Mouse (Mus musculus): ENCODE data around the gene Fuom. TPM values are rescaled to one million over a fixed set of nuclear protein-coding genes. Genes with fewer than 3 reads are reported as not detected.

The Fuom gene
- total RNA-seq, 1 experiment from 2014 or later = 85.2 TPM

DNA sequence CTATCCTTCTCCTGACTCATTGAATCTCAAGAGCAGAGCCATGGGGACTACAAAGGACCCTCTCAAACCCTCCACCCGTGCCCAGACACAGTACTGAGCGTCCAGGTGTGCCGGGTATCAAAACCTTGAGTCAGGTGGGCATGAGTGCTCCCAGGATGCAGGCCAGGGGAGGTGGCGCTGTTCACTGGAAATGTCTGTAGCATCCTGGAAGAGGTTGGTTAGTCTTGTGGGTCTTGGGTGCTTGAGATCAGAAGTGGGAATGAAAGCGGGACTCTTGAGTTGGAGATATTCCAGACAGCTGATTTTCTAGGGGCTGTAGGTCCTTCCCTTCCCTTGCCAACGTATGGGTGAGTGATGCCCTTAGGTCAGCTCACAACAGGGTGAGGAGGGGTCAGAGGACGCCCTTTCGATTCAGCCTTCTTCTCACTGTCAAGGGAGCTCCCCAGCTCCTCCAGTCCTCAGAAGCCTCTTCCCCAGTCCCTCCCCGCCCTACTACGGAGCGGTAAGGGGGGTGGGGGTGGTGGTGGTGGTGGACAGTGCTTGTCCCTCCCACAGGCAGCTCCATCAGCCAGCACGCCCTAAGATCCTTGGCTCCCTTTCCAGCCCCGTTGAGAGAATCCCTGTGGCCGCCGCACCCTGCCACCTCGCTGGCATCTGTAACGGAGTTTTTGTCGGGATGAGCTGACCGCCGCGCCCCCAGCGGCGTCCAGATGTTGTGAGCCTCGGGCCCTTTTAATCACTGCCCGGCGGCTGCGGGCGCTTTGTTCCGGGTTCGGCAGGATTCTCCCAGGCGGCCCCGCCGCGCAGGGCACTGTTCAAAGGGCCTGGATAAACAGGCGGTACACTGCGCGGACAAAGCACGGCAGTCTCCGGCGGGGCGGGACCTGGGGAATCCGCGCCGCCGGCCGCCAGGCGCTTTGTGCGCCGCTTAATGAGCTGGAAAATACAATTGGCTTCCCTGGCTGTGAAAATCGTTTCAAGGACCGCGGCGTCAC is 44.5 kb downstream of the Fuom start:
- peak; percentile 33 for DNase-seq

GRCm38 (mm10) chr7:140054124-140054523 is 48.1 kb downstream of the Fuom start:
- DNase-seq = no peak

DNA sequence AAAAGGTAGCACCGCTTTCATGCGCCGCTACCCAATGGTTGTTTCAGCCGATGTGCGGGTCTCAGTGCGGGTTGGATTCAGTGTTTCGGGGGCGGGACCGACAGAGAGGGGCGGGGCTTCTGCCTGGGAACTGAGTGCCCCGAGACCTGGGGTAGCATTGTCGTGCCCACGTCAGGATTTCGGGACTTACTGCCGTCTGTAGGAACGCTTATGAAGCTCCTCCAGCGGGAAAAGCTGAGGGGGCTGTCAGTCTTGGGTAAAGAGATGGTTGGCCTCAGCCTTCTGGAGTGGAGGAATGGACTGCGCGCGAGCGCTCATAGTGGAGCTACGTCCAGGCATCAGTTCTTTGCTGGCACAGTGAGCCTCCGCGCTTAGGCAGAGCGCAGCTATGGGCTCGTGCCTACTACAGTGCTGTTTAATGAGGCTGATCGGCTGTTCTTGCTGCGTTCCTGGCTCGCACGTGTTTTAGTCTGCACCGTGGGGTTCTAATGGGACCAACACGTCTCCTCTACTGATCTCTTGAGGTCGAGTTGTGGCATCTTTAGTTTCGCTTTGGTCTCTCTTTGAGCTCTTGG is 53.0 kb downstream of the Fuom start:
- peak; percentile 36 for DNase-seq

DNA sequence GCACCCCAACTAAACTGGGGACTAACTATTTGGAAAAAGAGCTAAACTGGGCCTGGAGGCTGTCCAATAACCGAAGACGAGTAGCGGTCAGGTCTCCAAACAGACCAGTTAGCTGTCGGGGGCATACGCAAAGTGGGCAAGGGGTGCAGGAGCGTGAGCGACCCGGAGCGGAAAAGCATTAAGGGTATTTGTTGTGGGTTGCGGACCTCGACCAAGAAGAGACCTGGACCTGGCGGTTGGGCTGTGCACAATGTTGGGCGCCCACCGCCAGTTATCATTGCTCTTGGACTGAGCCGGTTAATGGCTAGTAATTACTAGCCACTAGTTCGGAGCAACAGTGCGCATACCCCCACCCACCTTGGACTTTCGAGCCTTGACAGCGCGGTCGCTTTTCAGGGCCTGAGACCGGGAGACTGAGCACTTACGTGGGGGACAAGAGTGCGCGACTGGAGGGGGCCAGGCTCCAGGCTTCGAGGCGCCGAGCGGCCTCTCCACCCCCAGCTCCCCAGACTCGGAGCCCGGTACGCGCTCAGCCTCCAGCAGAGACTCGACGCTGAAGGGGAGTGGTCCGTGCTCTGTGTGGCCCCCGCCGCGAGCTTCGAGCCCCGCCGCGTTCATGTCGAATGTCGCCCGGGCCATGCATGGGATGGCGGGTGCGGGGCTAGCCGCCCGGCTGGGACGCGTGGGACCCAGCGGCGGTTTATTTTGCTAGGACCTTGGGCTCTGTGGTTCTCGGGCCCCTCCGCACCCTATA is 53.7 kb downstream of the Fuom start, which contains the start of gene Msx3:
Msx3 (minus strand) TSS at position 729 of the 754 bp plus-strand sequence.
- DNase-seq = no peak

DNA sequence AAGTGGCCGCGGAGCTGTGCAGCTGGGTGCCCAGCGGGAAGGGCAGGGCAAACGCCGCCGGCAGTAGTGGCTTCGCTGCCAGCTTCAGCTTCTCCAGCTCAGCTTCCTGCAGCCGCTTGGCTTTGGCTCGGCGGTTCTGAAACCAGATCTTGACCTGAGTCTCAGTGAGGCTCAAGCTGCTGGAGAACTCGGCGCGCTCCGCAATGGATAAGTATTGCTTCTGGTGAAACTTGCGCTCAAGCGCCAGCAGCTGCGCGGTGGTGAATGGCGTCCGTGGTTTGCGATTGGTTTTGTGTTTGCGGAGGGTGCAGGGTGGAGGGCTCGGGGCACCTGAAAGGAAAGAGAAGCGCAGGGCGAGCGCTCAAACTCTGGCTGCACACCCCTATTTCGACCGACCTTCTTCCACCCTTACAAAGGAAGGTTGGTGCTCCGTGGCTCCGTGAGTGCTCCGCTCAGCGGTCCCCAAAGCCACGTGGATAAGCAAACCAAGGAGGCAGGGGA is 54.4 kb downstream of the Fuom start:
- DNase-seq = no peak

Other genes with a start within 250 kb of the Fuom start
- gene Kndc1, start 207.7 kb downstream of the Fuom start, total RNA-seq (2021) = 0.57 and 1.1 TPM in 2 replicates
- gene Utf1, start 158.7 kb downstream of the Fuom start, total RNA-seq (2021) = not detected in 2 replicates
- gene 6430531B16Rik, start 123.7 kb downstream of the Fuom start, total RNA-seq (2021) = 0.61 TPM in 1 of 2 replicates, not detected in the other
- gene Adam8, start 109.9 kb downstream of the Fuom start, total RNA-seq (2021) = 1.9 and 2.1 TPM in 2 replicates
- 24.5 and 26.2 TPM in 2 replicates for gene Zfp511, start 66.0 kb downstream of the Fuom start, total RNA-seq (2021)
- gene Tubgcp2, start 65.8 kb downstream of the Fuom start, total RNA-seq (2021) = 21.1 and 31.8 TPM in 2 replicates
- not detected in 2 replicates for gene Msx3, start 53.4 kb downstream of the Fuom start, total RNA-seq (2021)
- 5.8 and 6.1 TPM in 2 replicates for gene Caly, start 19.9 kb downstream of the Fuom start, total RNA-seq (2021)
- not detected in 2 replicates for gene Prap1, start 9.0 kb downstream of the Fuom start, total RNA-seq (2021)
- gene Paox, start 13.4 kb upstream of the Fuom start, total RNA-seq (2021) = 30.3 and 33.5 TPM in 2 replicates
- gene Echs1, start 14.0 kb upstream of the Fuom start, total RNA-seq (2021) = 435 and 524 TPM in 2 replicates
- 35.9 and 39.5 TPM in 2 replicates for gene Mtg1, start 35.1 kb upstream of the Fuom start, total RNA-seq (2021)
- 0.76 and 0.79 TPM in 2 replicates for gene Sprn, start 52.4 kb upstream of the Fuom start, total RNA-seq (2021)
- not detected in 2 replicates for gene Olfr522, start 62.3 kb upstream of the Fuom start, total RNA-seq (2021)
- not detected in 2 replicates for gene Olfr523, start 70.8 kb upstream of the Fuom start, total RNA-seq (2021)
- not detected in 2 replicates for gene Olfr524, start 103.5 kb upstream of the Fuom start, total RNA-seq (2021)
- gene Cd163l1, start 115.8 kb upstream of the Fuom start, total RNA-seq (2021) = not detected in 2 replicates
- not detected in 2 replicates for gene 5830411N06Rik, start 144.8 kb upstream of the Fuom start, total RNA-seq (2021)
- gene Olfr525, start 218.4 kb upstream of the Fuom start, total RNA-seq (2021) = not detected in 2 replicates
- gene Olfr527, start 231.6 kb upstream of the Fuom start, total RNA-seq (2021) = not detected in 2 replicates

Data from adrenal gland, postnatal 25 days (tissue).